Mouse (Mus musculus) kidney, adult 18-20 months (tissue): ENCODE measurements around the gene Gm3667.
A peak's percentile ranks its signal among the peaks of the same experiment; 100 is the strongest.
"Not testable (repeated sequence)": the region's sequence is repeated elsewhere in the genome, so short reads cannot be mapped to it uniquely, and the experiment has no call there.

Experiments
- DNase-seq: peaks from one replicate; pipeline ENCODE4 v3.0.0; 2021

The Gm3667 gene

GRCm38 (mm10) chr14:6889521-6890012 lies at the start of gene Gm3667:
TSS of gene Gm3667 (minus strand) at chr14:6889962.
- peak; percentile 3 for DNase-seq

- DNase-seq, result not testable (repeated sequence)
These were observed 10.1 kb upstream of the Gm3667 start for GRCm38 (mm10) chr14:6899881-6900280.

- DNase-seq, result peak; percentile 40
These were observed 951 bp downstream of the Gm3667 start for GRCm38 (mm10) chr14:6888811-6889210.

GRCm38 (mm10) chr14:6840211-6840610 lies 49.6 kb downstream of the Gm3667 start, which contains the start of gene Gm3642:
TSS of gene Gm3642 (minus strand) at chr14:6840311.
- DNase-seq, result not testable (repeated sequence)

- not testable (repeated sequence) for DNase-seq
These were observed 66.5 kb downstream of the Gm3667 start for GRCm38 (mm10) chr14:6823297-6823696.
